ENCODE assay signal across 13 mouse cellular contexts in genomic region chr17:35255301-35255700, GRCm38 (mm10). TPM values are rescaled to one million over a fixed set of nuclear protein-coding genes. Genes with fewer than 3 reads are reported as not detected.
"Had no signal": no experiment of that assay in that cellular context is flagged by ENCODE, and none has a peak within 500 bp of the region (broad histone marks: within the 10 kb centered on the region; RNA-seq: fewer than 3 reads in every experiment).

No protein-coding gene starts in this region.

- H3K9me3 ChIP-seq: limb, embryonic 10.5 days; liver, embryonic 15.5 days had no signal

- ATAC-seq: lung, postnatal 0 days had no signal

- H3K27me3 ChIP-seq: liver, embryonic 15.5 days had no signal

- H3K4me3 ChIP-seq: left cerebral cortex, adult 2 months; limb, embryonic 10.5 days; liver, embryonic 15.5 days had no signal

- H3K27ac ChIP-seq: left cerebral cortex, adult 2 months; limb, embryonic 10.5 days; liver, embryonic 15.5 days; stomach, postnatal 0 days had no signal

- H3K9ac ChIP-seq: liver, embryonic 15.5 days had no signal

- H3K4me2 ChIP-seq: liver, embryonic 11.5 days; liver, embryonic 15.5 days had no signal

RNA-seq across cellular contexts. Expression of gene Gm16181, which starts 34.7 kb away (rescaled TPM):
- total RNA-seq: layer of hippocampus, adult 8-10 months; layer of hippocampus, postnatal 25 days; left cerebral cortex, adult 2 months; left cerebral cortex, postnatal 14 days; megakaryocyte progenitor cell, adult 5-6 weeks; neutrophil, adult 5-6 weeks had no signal
- polyA plus RNA-seq: limb, embryonic 14.5 days; liver, embryonic 11.5 days; lung, postnatal 0 days; midbrain, embryonic 14.5 days had no signal
